Mouse (Mus musculus) liver, postnatal 0 days (tissue): ENCODE data around the gene B4galnt2.
"Not testable (repeated sequence)": the region's sequence is repeated elsewhere in the genome, so short reads cannot be mapped to it uniquely, and the experiment has no call there.

ENCODE experiments used
- CTCF ChIP-seq: sonication (generic); IDR thresholded peaks from 2 replicates; pipeline ENCODE4 v1.5.1; 2016; ENCODE audit warnings: antibody characterized with exemption, low read depth
- EP300 ChIP-seq: IDR thresholded peaks from 2 replicates; pipeline ENCODE4 v1.6.1; 2016; ENCODE audit warnings: antibody characterized with exemption, low read depth, mild to moderate bottlenecking

- not testable (repeated sequence) for TF ChIP-seq CTCF, EP300
These were observed 8.8 kb upstream of the B4galnt2 start for GRCm38 (mm10) chr11:95923477-95923876.
